In genomic region chr17:73194575-73194974, GRCm38 (mm10) we compare ENCODE assay signal across 14 mouse cellular contexts.
A peak's percentile ranks its signal among the peaks of the same experiment; 100 is the strongest.
DNase-seq lines count a peak whose midpoint lies in the region; ATAC-seq lines count a peak whose summit lies in the region.
"Had no signal": no experiment of that assay in that cellular context is flagged by ENCODE, and none has a peak within 500 bp of the region (broad histone marks: within the 10 kb centered on the region; RNA-seq: fewer than 3 reads in every experiment).

No protein-coding gene starts in this region.

- DNase-seq in heart, adult 18-20 months: peak; percentile 59 to 77
- no peak for DNase-seq in heart, postnatal 4 days
- DNase-seq in NIH3T3 (ENCODE audit: low read depth): peak; percentile 96
- DNase-seq in gastrocnemius, adult 8-10 months (ENCODE audit: low spot score in 2 of 2): peak; percentile 43 to 52
- no peak for DNase-seq in MN1 (ENCODE audit: low spot score)
- DNase-seq: cerebellum, postnatal 25 days; liver had no signal

- peak overlapping the region; percentile 35; the same call in 1 of the 2 replicates for H3K9ac ChIP-seq in lung, embryonic 16.5 days (ENCODE audit: low read length)
- no peak overlapping the region for H3K9ac ChIP-seq in midbrain, embryonic 16.5 days (ENCODE audit: low read depth, low read length)
- H3K9ac ChIP-seq: forebrain, embryonic 15.5 days; midbrain, embryonic 15.5 days had no signal

- H3K4me1 ChIP-seq in lung, embryonic 16.5 days (replicated peaks; ENCODE audit: control insufficient read depth, insufficient read depth, low read length): peaks cover 8% of the 10 kb centered on the region; the same call in 1 of the 2 replicates
- H3K4me1 ChIP-seq in midbrain, embryonic 16.5 days (ENCODE audit: control insufficient read depth, insufficient read depth, low read length): no peaks in the 10 kb centered on the region
- H3K4me1 ChIP-seq: forebrain, embryonic 15.5 days; midbrain, embryonic 15.5 days had no signal

- H3K36me3 ChIP-seq in lung, embryonic 16.5 days (ENCODE audit: control insufficient read depth, insufficient read depth, low read length): peaks cover 2% of the 10 kb centered on the region; the same call in 1 of the 2 replicates
- H3K36me3 ChIP-seq in midbrain, embryonic 16.5 days (ENCODE audit: control insufficient read depth, insufficient read depth, low read length): no peaks in the 10 kb centered on the region
- H3K36me3 ChIP-seq: forebrain, embryonic 15.5 days; midbrain, embryonic 15.5 days had no signal

- no peak overlapping the region for H3K4me3 ChIP-seq in lung, embryonic 16.5 days (ENCODE audit: low read length)
- no peak overlapping the region for H3K4me3 ChIP-seq in midbrain, embryonic 16.5 days (ENCODE audit: low read depth, low read length)
- H3K4me3 ChIP-seq: forebrain, embryonic 15.5 days; midbrain, embryonic 15.5 days had no signal

- peak overlapping the region; percentile 94 for H3K27ac ChIP-seq in lung, embryonic 16.5 days (ENCODE audit: low read length)
- H3K27ac ChIP-seq in midbrain, embryonic 16.5 days (ENCODE audit: low read length): no peak overlapping the region
- H3K27ac ChIP-seq: forebrain, embryonic 15.5 days; hindbrain, postnatal 0 days; midbrain, embryonic 15.5 days had no signal

- peak; percentile 57 for ATAC-seq in lung, embryonic 16.5 days (ENCODE audit: low read depth)
- no peak for ATAC-seq in inflammation-experienced regulatory T-cells, adult 6 months
- no peak for ATAC-seq in midbrain, embryonic 16.5 days
- ATAC-seq: forebrain, embryonic 15.5 days; hindbrain, postnatal 0 days; midbrain, embryonic 15.5 days had no signal

- H3K9me3 ChIP-seq in lung, embryonic 16.5 days (ENCODE audit: control insufficient read depth, low read length): no peaks in the 10 kb centered on the region
- no peaks in the 10 kb centered on the region for H3K9me3 ChIP-seq in midbrain, embryonic 16.5 days (replicated peaks; ENCODE audit: control insufficient read depth, low read length, poor library complexity, severe bottlenecking)
- H3K9me3 ChIP-seq: forebrain, embryonic 15.5 days; midbrain, embryonic 15.5 days had no signal

- WGBS in lung, embryonic 16.5 days: 77% methylated on average over 6 of the region's 6 CpGs
- WGBS in midbrain, embryonic 16.5 days: 94% methylated on average over 6 of the region's 6 CpGs

- H3K4me2 ChIP-seq in lung, embryonic 16.5 days (ENCODE audit: low read depth, low read length): no peak overlapping the region
- no peak overlapping the region for H3K4me2 ChIP-seq in midbrain, embryonic 16.5 days (ENCODE audit: low read length)
- H3K4me2 ChIP-seq: forebrain, embryonic 15.5 days; midbrain, embryonic 15.5 days had no signal

- H3K27me3 ChIP-seq in lung, embryonic 16.5 days (ENCODE audit: control insufficient read depth, insufficient read depth, low read depth, low read length): no peaks in the 10 kb centered on the region
- H3K27me3 ChIP-seq in midbrain, embryonic 16.5 days (ENCODE audit: control insufficient read depth, insufficient read depth, low read depth, low read length): no peaks in the 10 kb centered on the region
- H3K27me3 ChIP-seq: CH12.LX; forebrain, embryonic 15.5 days; midbrain, embryonic 15.5 days had no signal

Comparison
In these comparisons a context has a peak if more than half of its experiments do, and no peak if none do; other contexts are left out.
1. DNase-seq: peak in heart, adult 18-20 months (2 of 2), NIH3T3 (single experiment) and gastrocnemius, adult 8-10 months (2 of 2); none in heart, postnatal 4 days (single experiment) and MN1 (single experiment).